Mouse (Mus musculus): ENCODE results near the gene Baz1b. TPM values are rescaled to one million over a fixed set of nuclear protein-coding genes. Genes with fewer than 3 reads are reported as not detected.

Baz1b gene
- 57.5 and 58.9 TPM in 2 replicates for polyA plus RNA-seq (2012; ENCODE audit: insufficient read depth, insufficient read length, missing spikeins)

- Histone ChIP-seq H3K4me3 (ENCODE audit: insufficient read depth, low read length) (peak within 1 kb of the TSS; percentile 83), H3K27ac (ENCODE audit: insufficient read depth, low read depth, low read length) (peak within 1 kb of the TSS; percentile 90), H3K4me1 (ENCODE audit: control insufficient read depth, insufficient read depth, low read length) (peaks cover 20% of the 10 kb centered on the region)
- TF ChIP-seq CTCF (IDR thresholded peaks at IDR 0.05; ENCODE audit: low read depth, low read length): no peak
- 0 out of 2 replicates have a peak, but pooled peaks have one; percentile 13 for TF ChIP-seq POLR2A (IDR thresholded peaks at IDR 0.05; ENCODE audit: borderline replicate concordance, low read depth, low read length)
Observed at GRCm38 (mm10) chr5:135186621-135187348, at the start of gene Baz1b. Baz1b (plus strand) TSS chr5:135187264.

GRCm38 (mm10) chr5:135139881-135140280 lies 47.2 kb upstream of the Baz1b start:
- Histone ChIP-seq H3K4me3 (ENCODE audit: insufficient read depth, low read length) (no peak overlapping the region), H3K27ac (ENCODE audit: insufficient read depth, low read depth, low read length) (no peak overlapping the region), H3K4me1 (ENCODE audit: control insufficient read depth, insufficient read depth, low read length) (peaks cover 9% of the 10 kb centered on the region)
- TF ChIP-seq CTCF (IDR thresholded peaks at IDR 0.05; ENCODE audit: low read depth, low read length): no peak
- no peak for TF ChIP-seq POLR2A (IDR thresholded peaks at IDR 0.05; ENCODE audit: borderline replicate concordance, low read depth, low read length)

- H3K4me1 ChIP-seq (ENCODE audit: control insufficient read depth, insufficient read depth, low read length): peaks cover 19% of the 10 kb centered on the region
- H3K27ac ChIP-seq (ENCODE audit: insufficient read depth, low read depth, low read length): no peak overlapping the region
- no peak for TF ChIP-seq POLR2A (IDR thresholded peaks at IDR 0.05; ENCODE audit: borderline replicate concordance, low read depth, low read length)
- TF ChIP-seq CTCF (IDR thresholded peaks at IDR 0.05; ENCODE audit: low read depth, low read length): no peak
- no peak overlapping the region for H3K4me3 ChIP-seq (ENCODE audit: insufficient read depth, low read length)
Observed at GRCm38 (mm10) chr5:135144469-135144868, 42.6 kb upstream of the Baz1b start.

- peak overlapping the region; percentile 32; the same call in 1 of the 2 replicates for H3K27ac ChIP-seq (ENCODE audit: insufficient read depth, low read depth, low read length)
- TF ChIP-seq CTCF (IDR thresholded peaks at IDR 0.05; ENCODE audit: low read depth, low read length) (no peak), POLR2A (IDR thresholded peaks at IDR 0.05; ENCODE audit: borderline replicate concordance, low read depth, low read length) (no peak)
- H3K4me3 ChIP-seq (ENCODE audit: insufficient read depth, low read length): no peak overlapping the region
- H3K4me1 ChIP-seq (ENCODE audit: control insufficient read depth, insufficient read depth, low read length): peaks cover 18% of the 10 kb centered on the region
Observed at GRCm38 (mm10) chr5:135145532-135145931, 41.5 kb upstream of the Baz1b start.

DNA sequence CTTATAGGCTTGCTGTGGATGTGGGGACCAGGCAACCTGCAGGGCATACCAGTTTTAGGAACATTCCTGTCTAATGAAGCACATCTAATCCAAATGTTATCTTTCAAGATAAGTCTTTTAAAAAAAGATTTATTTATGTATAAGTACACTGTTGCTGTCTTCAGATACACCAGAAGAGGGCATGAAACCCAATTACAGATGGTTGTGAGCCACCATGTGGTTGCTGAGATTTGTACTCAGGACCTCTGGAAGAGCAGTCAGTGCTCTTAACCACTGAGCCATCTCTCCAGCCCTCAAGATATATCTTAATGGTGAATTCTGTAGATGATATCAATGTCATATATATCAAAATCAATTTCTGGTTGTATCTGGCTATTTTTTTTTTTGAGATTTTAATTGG lies 41.1 kb upstream of the Baz1b start:
- H3K4me3 ChIP-seq (ENCODE audit: insufficient read depth, low read length): no peak overlapping the region
- H3K27ac ChIP-seq (ENCODE audit: insufficient read depth, low read depth, low read length): peak overlapping the region; percentile 32; the same call in 1 of the 2 replicates
- peaks cover 19% of the 10 kb centered on the region for H3K4me1 ChIP-seq (ENCODE audit: control insufficient read depth, insufficient read depth, low read length)
- TF ChIP-seq POLR2A (IDR thresholded peaks at IDR 0.05; ENCODE audit: borderline replicate concordance, low read depth, low read length) (no peak), CTCF (IDR thresholded peaks at IDR 0.05; ENCODE audit: low read depth, low read length) (no peak)

- peak overlapping the region; percentile 67 for H3K4me3 ChIP-seq (ENCODE audit: insufficient read depth, low read length)
- H3K27ac ChIP-seq (ENCODE audit: insufficient read depth, low read depth, low read length): peak overlapping the region; percentile 15
- peaks cover 20% of the 10 kb centered on the region for H3K4me1 ChIP-seq (ENCODE audit: control insufficient read depth, insufficient read depth, low read length)
- no peak for TF ChIP-seq CTCF (IDR thresholded peaks at IDR 0.05; ENCODE audit: low read depth, low read length)
- no peak for TF ChIP-seq POLR2A (IDR thresholded peaks at IDR 0.05; ENCODE audit: borderline replicate concordance, low read depth, low read length)
Observed at GRCm38 (mm10) chr5:135148715-135149052, 38.4 kb upstream of the Baz1b start.

DNA sequence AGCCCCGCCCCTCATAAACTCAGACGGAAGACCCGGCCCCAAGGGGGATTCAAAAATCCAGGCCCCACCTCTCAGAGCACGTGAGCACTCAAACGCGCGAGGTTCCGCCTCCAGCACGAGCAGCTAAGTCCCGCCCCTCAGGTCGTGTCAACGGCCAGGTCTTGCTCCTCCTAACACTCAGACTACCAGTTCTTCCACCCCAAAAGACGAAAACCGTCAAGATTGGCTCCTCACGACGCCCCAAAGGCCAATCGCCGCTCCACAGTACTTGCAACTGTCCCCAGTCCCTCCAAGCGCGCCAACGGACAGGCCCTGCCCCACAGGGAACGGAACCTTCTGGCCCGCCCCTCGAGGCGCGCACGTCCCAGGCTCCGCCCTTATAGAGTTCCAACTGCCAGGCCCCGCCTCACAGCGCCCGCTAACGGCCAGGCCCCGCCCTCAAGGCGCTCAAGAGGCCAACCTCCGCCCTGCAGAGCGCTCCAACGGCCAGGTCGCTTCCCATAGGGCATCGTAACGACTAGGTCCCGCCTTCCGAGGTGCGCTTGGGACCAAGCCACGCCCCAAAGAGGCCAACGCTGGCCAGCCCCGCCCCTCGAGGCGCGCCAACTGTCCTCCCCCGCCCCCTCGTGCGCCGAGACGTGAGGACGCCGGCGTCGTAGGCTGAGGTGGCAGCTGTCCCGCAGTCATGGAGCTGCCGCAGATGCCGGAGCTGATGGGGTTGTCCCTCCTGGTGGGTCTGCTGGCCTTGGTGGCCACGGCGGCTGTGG lies 37.8 kb upstream of the Baz1b start, which contains the start of gene Tbl2:
Gene Tbl2 (plus strand): TSS at position 605 of the 767 bp plus-strand sequence.
- TF ChIP-seq CTCF (IDR thresholded peaks at IDR 0.05; ENCODE audit: low read depth, low read length): no peak
- no peak for TF ChIP-seq POLR2A (IDR thresholded peaks at IDR 0.05; ENCODE audit: borderline replicate concordance, low read depth, low read length)
- Histone ChIP-seq H3K4me1 (ENCODE audit: control insufficient read depth, insufficient read depth, low read length) (peaks cover 20% of the 10 kb centered on the region), H3K4me3 (ENCODE audit: insufficient read depth, low read length) (peak within 1 kb of the TSS; percentile 98), H3K27ac (ENCODE audit: insufficient read depth, low read depth, low read length) (peak within 1 kb of the TSS; percentile 89)

DNA sequence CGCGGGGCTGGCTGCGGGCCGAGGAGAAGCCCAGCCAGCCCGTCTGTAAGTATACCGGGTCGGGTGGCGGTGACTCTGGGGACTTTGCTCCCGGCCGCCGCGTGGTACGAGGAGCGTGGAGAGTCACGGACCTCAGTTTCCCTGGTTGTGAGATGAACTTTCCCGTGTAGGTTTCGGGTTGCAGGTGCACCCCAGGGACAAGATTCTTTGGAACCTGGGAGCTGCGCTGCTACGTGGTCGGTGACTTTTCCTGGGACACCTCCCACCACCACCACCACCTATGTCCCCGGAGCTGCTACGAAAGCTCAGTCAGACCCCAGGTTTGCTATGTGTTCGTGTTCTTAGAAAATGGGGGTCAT lies 37.3 kb upstream of the Baz1b start:
- peak overlapping the region; percentile 98 for H3K4me3 ChIP-seq (ENCODE audit: insufficient read depth, low read length)
- TF ChIP-seq CTCF (IDR thresholded peaks at IDR 0.05; ENCODE audit: low read depth, low read length): no peak
- TF ChIP-seq POLR2A (IDR thresholded peaks at IDR 0.05; ENCODE audit: borderline replicate concordance, low read depth, low read length): no peak
- H3K27ac ChIP-seq (ENCODE audit: insufficient read depth, low read depth, low read length): peak overlapping the region; percentile 18; the same call in 1 of the 2 replicates
- H3K4me1 ChIP-seq (ENCODE audit: control insufficient read depth, insufficient read depth, low read length): peaks cover 20% of the 10 kb centered on the region

GRCm38 (mm10) chr5:135156496-135156895 lies 30.6 kb upstream of the Baz1b start:
- TF ChIP-seq CTCF (IDR thresholded peaks at IDR 0.05; ENCODE audit: low read depth, low read length): no peak
- no peak for TF ChIP-seq POLR2A (IDR thresholded peaks at IDR 0.05; ENCODE audit: borderline replicate concordance, low read depth, low read length)
- Histone ChIP-seq H3K27ac (ENCODE audit: insufficient read depth, low read depth, low read length) (no peak overlapping the region), H3K4me1 (ENCODE audit: control insufficient read depth, insufficient read depth, low read length) (peaks cover 9% of the 10 kb centered on the region), H3K4me3 (ENCODE audit: insufficient read depth, low read length) (no peak overlapping the region)

DNA sequence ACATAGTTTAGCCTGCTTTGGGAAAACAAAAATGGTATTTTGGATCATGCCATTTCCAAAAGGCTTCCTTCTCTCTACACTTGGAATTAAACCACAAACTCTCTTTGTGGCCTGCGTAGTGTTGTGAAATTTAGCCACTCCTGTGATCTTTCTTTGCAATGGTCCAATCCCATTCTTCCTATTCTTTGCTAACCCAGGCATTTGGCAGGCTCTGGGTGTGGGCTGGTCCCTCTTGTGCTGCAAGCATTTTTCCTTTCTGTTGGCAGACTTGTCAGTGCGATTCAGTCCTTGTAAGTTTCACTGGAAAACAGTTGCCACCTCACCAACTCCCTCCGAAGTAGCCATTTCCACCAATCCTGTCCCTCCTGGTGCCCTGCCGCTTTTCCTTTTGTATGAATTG lies 25.8 kb upstream of the Baz1b start:
- Histone ChIP-seq H3K4me1 (ENCODE audit: control insufficient read depth, insufficient read depth, low read length) (peaks cover 14% of the 10 kb centered on the region), H3K4me3 (ENCODE audit: insufficient read depth, low read length) (no peak overlapping the region), H3K27ac (ENCODE audit: insufficient read depth, low read depth, low read length) (peak overlapping the region; percentile 41)
- TF ChIP-seq POLR2A (IDR thresholded peaks at IDR 0.05; ENCODE audit: borderline replicate concordance, low read depth, low read length) (no peak), CTCF (IDR thresholded peaks at IDR 0.05; ENCODE audit: low read depth, low read length) (no peak)

Data from bone marrow macrophage, adult 2 months (primary cell).